Mouse (Mus musculus) bone marrow, adult 2 months (tissue): ENCODE measurements around the gene Mecom.

Source experiments
- CTCF ChIP-seq: fragments of 200-500 bp; IDR thresholded peaks from 2 replicates; pipeline ENCODE4 v1.5.1; 2011; ENCODE audit warnings: low read length, control low read depth; ENCODE audit not compliant: control insufficient read depth, insufficient read depth
- POLR2A ChIP-seq: fragments of 200-500 bp; IDR thresholded peaks from 2 replicates; pipeline ENCODE4 v1.6.1; 2011; ENCODE audit warnings: low read depth, mild to moderate bottlenecking, control low read depth, low read length, borderline replicate concordance; ENCODE audit not compliant: control insufficient read depth

DNA sequence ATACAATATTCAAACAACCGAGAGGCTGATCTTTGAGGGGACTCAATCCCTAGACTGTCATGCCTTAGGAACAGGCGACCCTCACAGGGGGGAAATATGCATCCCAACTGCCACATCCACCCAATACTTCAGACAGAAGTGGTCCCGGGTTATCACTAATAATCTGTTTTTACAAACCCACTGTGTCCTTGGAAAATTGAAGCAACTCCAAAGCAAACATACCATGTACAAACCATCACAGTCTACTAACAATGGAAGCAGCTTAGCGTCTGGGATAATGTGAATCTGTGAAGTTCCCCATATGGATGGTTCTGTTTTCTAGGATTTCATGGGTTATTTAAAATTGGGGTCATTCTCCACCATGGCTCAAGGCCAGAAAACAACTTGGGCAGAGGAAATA, 155.1 kb downstream of the Mecom start:
- no peak for TF ChIP-seq CTCF
- TF ChIP-seq POLR2A: no peak
